Mouse (Mus musculus) left cerebral cortex, postnatal 4 days (tissue): Measurements from ENCODE around the gene Rasl12. TPM values are rescaled to one million over a fixed set of nuclear protein-coding genes. Genes with fewer than 3 reads are reported as not detected.

ENCODE experiments used
- DNase-seq: peaks from one replicate; pipeline ENCODE4 v3.0.0-alpha.2; 2022
- intact Hi-C: fragments of 180-260 bp; cut with DNase I; formaldehyde crosslinking; loops from one replicate; pipeline ENCODE4 v1.15.1; 2025
- total RNA-seq, 2 experiments: library from RNA; stranded (reverse); gene quantifications; 2 replicates each; pipeline ENCODE4 v1.2.3; 2021

Gene Rasl12
- total RNA-seq, 2 experiments from 2014 or later: 4.3 to 4.4 TPM

- no peak for DNase-seq
- intact Hi-C loops: no loop called here
Observed at GRCm38 (mm10) chr9:65391613-65391964, 6.7 kb upstream of the Rasl12 start, which contains the start of gene Kbtbd13. Gene Kbtbd13 (minus strand): TSS chr9:65391652.

- intact Hi-C loops: no loop called here
- peak; percentile 74 for DNase-seq
Observed at GRCm38 (mm10) chr9:65392638-65393364, 5.5 kb upstream of the Rasl12 start.

- no peak for DNase-seq
- intact Hi-C loops: no loop called here
Observed at GRCm38 (mm10) chr9:65393606-65394005, 4.7 kb upstream of the Rasl12 start.

GRCm38 (mm10) chr9:65394360-65394759, 3.9 kb upstream of the Rasl12 start:
- intact Hi-C loops: no loop called here
- no peak for DNase-seq

- DNase-seq: no peak
- intact Hi-C loops: no loop called here
Observed at GRCm38 (mm10) chr9:65399934-65400333, 1.6 kb downstream of the Rasl12 start.

- DNase-seq: peak; percentile 79
- intact Hi-C loops: no loop called here
Observed at GRCm38 (mm10) chr9:65404331-65405183, 6.3 kb downstream of the Rasl12 start.

- intact Hi-C loops: no loop called here
- DNase-seq: no peak
Observed at GRCm38 (mm10) chr9:65405184-65405449, 6.8 kb downstream of the Rasl12 start.

GRCm38 (mm10) chr9:65407327-65407726, 9.0 kb downstream of the Rasl12 start:
- intact Hi-C loops: no loop called here
- DNase-seq: no peak

- intact Hi-C loops: no loop called here
- DNase-seq: no peak
Observed at GRCm38 (mm10) chr9:65407861-65408260, 9.6 kb downstream of the Rasl12 start.

GRCm38 (mm10) chr9:65408871-65409295, 10.6 kb downstream of the Rasl12 start:
- DNase-seq: no peak
- intact Hi-C loops: no loop called here

GRCm38 (mm10) chr9:65410378-65410777, 12.1 kb downstream of the Rasl12 start:
- intact Hi-C loops: no loop called here
- DNase-seq: no peak

- DNase-seq: no peak
- intact Hi-C loops: no loop called here
Observed at GRCm38 (mm10) chr9:65411326-65411725, 13.0 kb downstream of the Rasl12 start.

GRCm38 (mm10) chr9:65417738-65418137, 19.4 kb downstream of the Rasl12 start:
- intact Hi-C loops: no loop called here
- no peak for DNase-seq

GRCm38 (mm10) chr9:65419633-65420032, 21.3 kb downstream of the Rasl12 start:
- no peak for DNase-seq

GRCm38 (mm10) chr9:65422760-65423501, 24.6 kb downstream of the Rasl12 start, which contains the start of gene Slc51b:
Gene Slc51b (minus strand): TSS chr9:65422955.
- intact Hi-C loops: no loop called here
- no peak for DNase-seq

More at GRCm38 (mm10) chr9:65419633-65420032, 21.3 kb downstream of the Rasl12 start:
- intact Hi-C loops: no loop called here

GRCm38 (mm10) chr9:65424393-65424792, 26.1 kb downstream of the Rasl12 start:
- DNase-seq: no peak
- intact Hi-C loops: no loop called here

- intact Hi-C loops: no loop called here
- DNase-seq: no peak
Observed at GRCm38 (mm10) chr9:65427511-65427910, 29.2 kb downstream of the Rasl12 start.

GRCm38 (mm10) chr9:65428003-65428402, 29.7 kb downstream of the Rasl12 start:
- intact Hi-C loops: no loop called here
- DNase-seq: no peak

- no peak for DNase-seq
- intact Hi-C loops: loop anchor here (10.0 kb wide), 1 partner anchor 56 kb away; no protein-coding TSS in a partner anchor
Observed at GRCm38 (mm10) chr9:65430401-65430800, 32.1 kb downstream of the Rasl12 start.

GRCm38 (mm10) chr9:65430921-65431320, 32.6 kb downstream of the Rasl12 start:
- intact Hi-C loops: loop anchor here (10.0 kb wide), 1 partner anchor 56 kb away; no protein-coding TSS in a partner anchor
- no peak for DNase-seq

GRCm38 (mm10) chr9:65432236-65432635, 33.9 kb downstream of the Rasl12 start:
- intact Hi-C loops: loop anchor here (10.0 kb wide), 1 partner anchor 57 kb away; no protein-coding TSS in a partner anchor
- DNase-seq: peak; percentile 84
